9 mouse cellular contexts compared by ENCODE assay signal in the genomic region with DNA sequence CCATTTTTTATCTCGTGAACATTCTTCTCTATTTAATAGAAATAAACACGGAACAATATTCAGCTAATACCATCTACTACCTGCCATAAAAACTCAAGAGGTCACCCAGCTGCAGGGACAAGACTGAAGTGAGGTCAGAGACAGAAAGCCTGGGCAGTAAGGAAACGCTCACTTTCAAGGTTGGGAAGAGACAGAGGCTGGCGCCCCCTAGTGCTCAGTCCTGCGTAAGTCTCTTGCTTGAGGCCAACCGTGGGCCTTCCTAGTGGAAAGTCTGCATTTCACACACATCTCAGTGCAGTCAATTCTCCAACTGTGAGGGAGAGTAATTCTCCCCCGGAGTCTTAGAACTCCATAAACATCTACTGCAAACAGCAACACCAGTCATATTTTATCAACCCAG.
DNase-seq lines count a peak whose midpoint lies in the region; TF ChIP-seq lines count a peak whose summit lies in the region.
"Had no signal": no experiment of that assay in that cellular context is flagged by ENCODE, and none has a peak within 500 bp of the region (broad histone marks: within the 10 kb centered on the region; RNA-seq: fewer than 3 reads in every experiment).

No protein-coding gene starts in this region.

- peaks cover 3% of the 10 kb centered on the region for H3K4me1 ChIP-seq in heart, adult 2 months (ENCODE audit: control insufficient read depth, insufficient read depth, low read length)
- H3K4me1 ChIP-seq in liver, adult 2 months (ENCODE audit: control insufficient read depth, insufficient read depth, low read length): no peaks in the 10 kb centered on the region

- H3K36me3 ChIP-seq in heart, adult 2 months (ENCODE audit: control insufficient read depth, insufficient read depth, low read length): no peaks in the 10 kb centered on the region
- H3K36me3 ChIP-seq in liver, adult 2 months (ENCODE audit: control insufficient read depth, insufficient read depth, low read length): peaks cover 7% of the 10 kb centered on the region
- H3K36me3 ChIP-seq in splenic B cell, adult 2 months (ENCODE audit: control insufficient read depth, insufficient read depth, low read length, poor library complexity, severe bottlenecking): no peaks in the 10 kb centered on the region

- no peak overlapping the region for H3K4me3 ChIP-seq in heart, adult 2 months
- no peak overlapping the region for H3K4me3 ChIP-seq in liver, adult 2 months (ENCODE audit: insufficient read depth, low read depth, low read length)
- H3K4me3 ChIP-seq: limb, embryonic 15.5 days had no signal

- peak; percentile 74 to 84 for DNase-seq in heart, adult 2 months
- DNase-seq in heart, postnatal 25 days (ENCODE audit: low spot score): no peak
- peak; percentile 42 to 56 for DNase-seq in cerebellum, adult 18-20 months
- DNase-seq in frontal cortex, adult 2 months (ENCODE audit: extremely low spot score in 1 of 2, low spot score in 1 of 2): peak; percentile 30 to 87
- peak; percentile 80 for DNase-seq in kidney, adult 9 months
- peak; percentile 46 for DNase-seq in liver, adult 2 months (ENCODE audit: extremely low read depth, low read depth, low spot score)
- DNase-seq in neural tube, embryonic 10.5 days (ENCODE audit: extremely low spot score, low spot score): peak; percentile 76
- DNase-seq in splenic B cell, adult 2 months (ENCODE audit: low read depth, low spot score): peak; percentile 62

- H3K27me3 ChIP-seq in heart, adult 2 months (ENCODE audit: control insufficient read depth, insufficient read depth, low read length): no peaks in the 10 kb centered on the region
- H3K27me3 ChIP-seq in liver, adult 2 months (ENCODE audit: control insufficient read depth, insufficient read depth, low read length): no peaks in the 10 kb centered on the region
- H3K27me3 ChIP-seq in splenic B cell, adult 2 months (ENCODE audit: control insufficient read depth, insufficient read depth, low read length, poor library complexity, severe bottlenecking): no peaks in the 10 kb centered on the region
- H3K27me3 ChIP-seq: limb, embryonic 15.5 days had no signal

- 32% methylated on average over 7 of the region's 7 CpGs for WGBS in heart, adult 2 months
- 40% methylated on average over 7 of the region's 7 CpGs for WGBS in liver, adult 2 months

- 0 out of 2 replicates have a peak, but pooled peaks have one; percentile 40 for TF ChIP-seq EP300 in heart, adult 2 months (IDR thresholded peaks at IDR 0.05; ENCODE audit: insufficient read depth, low read depth, low read length)

- H3K79me2 ChIP-seq in heart, adult 2 months (replicated peaks; ENCODE audit: control insufficient read depth, insufficient read depth, low read length): no peaks in the 10 kb centered on the region
- peaks cover 17% of the 10 kb centered on the region; the same call in 1 of the 2 replicates for H3K79me2 ChIP-seq in liver, adult 2 months (ENCODE audit: control insufficient read depth, insufficient read depth, low read length)

- H3K27ac ChIP-seq in heart, adult 2 months: no peak overlapping the region
- no peak overlapping the region for H3K27ac ChIP-seq in liver, adult 2 months (replicated peaks; ENCODE audit: insufficient read depth, low read depth, low read length)
- H3K27ac ChIP-seq: limb, embryonic 15.5 days had no signal

- TF ChIP-seq POLR2A in heart, adult 2 months (IDR thresholded peaks at IDR 0.05; ENCODE audit: insufficient read depth, low read depth, low read length): no peak
- no peak for TF ChIP-seq POLR2A in liver, adult 2 months (IDR thresholded peaks at IDR 0.05; ENCODE audit: extremely low read depth, insufficient read depth, low read length)

- intact Hi-C loops in heart, adult 2 months (cut with DNase I): loop anchor here (1.0 to 2.0 kb wide), 2 partner anchors 52 to 275 kb away; no protein-coding TSS in a partner anchor
- intact Hi-C loops in heart, postnatal 25 days (cut with DNase I): loop anchor here (1.0 to 5.0 kb wide), 3 partner anchors 37 to 179 kb away; no protein-coding TSS in a partner anchor

- peak; percentile 96 for TF ChIP-seq CTCF in heart, adult 2 months (IDR thresholded peaks at IDR 0.05)
- peak; percentile 93 for TF ChIP-seq CTCF in liver, adult 2 months (IDR thresholded peaks at IDR 0.05; ENCODE audit: low read depth, low read length)

- no peak overlapping the region for H3K9ac ChIP-seq in heart, adult 2 months (ENCODE audit: low read depth, low read length)
- H3K9ac ChIP-seq in liver, adult 2 months (ENCODE audit: low read depth, low read length): no peak overlapping the region
- H3K9ac ChIP-seq: limb, embryonic 15.5 days had no signal
